Mouse (Mus musculus) CH12.LX (cell line): ENCODE measurements at regions not wholly inside any gene's neighbourhood (a gene's known extent, or its start where the extent isn't known, plus 50 kb on each side); places are given as distances from the start of the nearest gene placed in this dataset.

Experiments
- DNase-seq: peaks from one replicate; pipeline ENCODE4 v3.0.0-alpha.2; 2013; ENCODE audit errors: extremely low read depth
- H3K27ac ChIP-seq: 2 replicates; pipeline ENCODE4 v1.5.1; 2012; ENCODE audit warnings: low read depth, mild to moderate bottlenecking, control low read depth, moderate library complexity; ENCODE audit not compliant: insufficient read depth
- H3K27me3 ChIP-seq: replicated peaks from 2 replicates; pipeline ENCODE3; 2012; ENCODE audit warnings: inconsistent platforms
- H3K36me3 ChIP-seq, 2 experiments: replicated peaks in 1 of 2; 2 replicates each; pipeline versions ENCODE3 to v1.6.1; 2012; ENCODE audit warnings: inconsistent platforms in 1 of 2, low read length in 1 of 2, mild to moderate bottlenecking in 1 of 2, mixed read lengths in 1 of 2, moderate library complexity in 1 of 2; ENCODE audit not compliant: control insufficient read depth in 1 of 2, insufficient read depth in 1 of 2
- H3K4me1 ChIP-seq, 2 experiments: 2 replicates each; pipeline ENCODE4 v1.6.1; 2012; ENCODE audit warnings: inconsistent platforms in 1 of 2, moderate library complexity in 1 of 2; ENCODE audit not compliant: insufficient read depth in 2 of 2, control insufficient read depth in 1 of 2
- H3K4me2 ChIP-seq: 2 replicates; pipeline ENCODE4 v1.6.1; 2012; ENCODE audit warnings: low read depth, mild to moderate bottlenecking, control low read depth; ENCODE audit not compliant: poor library complexity, insufficient read depth, severe bottlenecking
- H3K4me3 ChIP-seq, 3 experiments: fragments of 150-350 bp in 1 of 3; sonication (generic) in 1 of 3; replicated peaks in 1 of 3; 2 replicates each; pipeline versions ENCODE3 to v1.5.1; 2011 to 2012; ENCODE audit warnings: low read depth in 2 of 3, low read length in 2 of 3, mild to moderate bottlenecking in 2 of 3, moderate library complexity in 2 of 3, control low read depth in 1 of 3, improper control_type of control experiment in 1 of 3, inconsistent platforms in 1 of 3, mixed read lengths in 1 of 3; ENCODE audit not compliant: poor library complexity in 1 of 3
- H3K79me2 ChIP-seq: replicated peaks from 2 replicates; pipeline ENCODE4 v1.6.1; 2012; ENCODE audit warnings: mild to moderate bottlenecking, moderate library complexity; ENCODE audit not compliant: control insufficient read depth, poor library complexity, insufficient read depth, severe bottlenecking; ENCODE audit errors: extremely low read depth
- H3K9ac ChIP-seq: 2 replicates; pipeline ENCODE4 v1.6.1; 2012; ENCODE audit warnings: low read depth, mild to moderate bottlenecking, control low read depth, moderate library complexity; ENCODE audit not compliant: insufficient read depth
- H3K9me3 ChIP-seq: replicated peaks from 2 replicates; pipeline ENCODE3; 2012; ENCODE audit warnings: low read length, inconsistent platforms, mixed read lengths
- BHLHE40 ChIP-seq: IDR thresholded peaks from 2 replicates; pipeline ENCODE4 v1.6.1; 2011; ENCODE audit warnings: mild to moderate bottlenecking, low read depth, low read length, improper control_type of control experiment
- CHD2 ChIP-seq: IDR thresholded peaks from 2 replicates; pipeline ENCODE4 v1.6.1; 2011; ENCODE audit warnings: low read length, improper control_type of control experiment
- CTCF ChIP-seq, 2 experiments: IDR thresholded peaks in 1 of 2; conservative IDR thresholded peaks in 1 of 2; 2 replicates each; pipeline ENCODE4 v1.5.1; 2011 to 2012; ENCODE audit warnings: low read depth in 2 of 2, low read length in 2 of 2, improper control_type of control experiment in 1 of 2, inconsistent platforms in 1 of 2, mild to moderate bottlenecking in 1 of 2, moderate library complexity in 1 of 2
- ELF1 ChIP-seq: IDR thresholded peaks from 2 replicates; pipeline ENCODE4 v1.6.1; 2014; ENCODE audit warnings: low read depth, mild to moderate bottlenecking, inconsistent platforms, low read length, improper control_type of control experiment
- GABPA ChIP-seq: IDR thresholded peaks from 2 replicates; pipeline ENCODE4 v1.6.1; 2012; ENCODE audit warnings: low read depth, low read length, improper control_type of control experiment, inconsistent platforms; ENCODE audit not compliant: insufficient replicate concordance
- HCFC1 ChIP-seq: IDR thresholded peaks from 2 replicates; pipeline ENCODE4 v1.6.1; 2012; ENCODE audit warnings: low read depth, mild to moderate bottlenecking, inconsistent platforms, low read length, improper control_type of control experiment
- IRF4 ChIP-seq: IDR thresholded peaks from 2 replicates; pipeline ENCODE4 v1.6.1; 2014; ENCODE audit warnings: low read depth, mild to moderate bottlenecking, inconsistent platforms, low read length, improper control_type of control experiment
- JUN ChIP-seq: IDR thresholded peaks from 2 replicates; pipeline ENCODE4 v1.6.1; 2011; ENCODE audit warnings: low read depth, mild to moderate bottlenecking, low read length, improper control_type of control experiment, moderate library complexity; ENCODE audit not compliant: insufficient read depth
- JUND ChIP-seq: conservative IDR thresholded peaks from 2 replicates; pipeline ENCODE4 v1.6.1; 2011; ENCODE audit warnings: low read depth, low read length, improper control_type of control experiment
- KAT2A ChIP-seq: IDR thresholded peaks from 2 replicates; pipeline ENCODE4 v1.6.1; 2012; ENCODE audit warnings: low read length, improper control_type of control experiment, inconsistent platforms; ENCODE audit not compliant: insufficient replicate concordance
- MAX ChIP-seq: IDR thresholded peaks from 2 replicates; pipeline ENCODE4 v1.6.1; 2011; ENCODE audit warnings: low read length, improper control_type of control experiment
- MEF2A ChIP-seq: IDR thresholded peaks from 2 replicates; pipeline ENCODE4 v1.6.1; 2014; ENCODE audit warnings: low read depth, mild to moderate bottlenecking, inconsistent platforms, low read length, improper control_type of control experiment, borderline replicate concordance
- MYC ChIP-seq: IDR thresholded peaks from 2 replicates; pipeline ENCODE4 v1.6.1; 2011; ENCODE audit warnings: low read depth, mild to moderate bottlenecking, improper control_type of control experiment, low read length
- NELFE ChIP-seq: IDR thresholded peaks from 2 replicates; pipeline ENCODE4 v1.6.1; 2011; ENCODE audit warnings: low read depth, low read length, improper control_type of control experiment
- PAX5 ChIP-seq: IDR thresholded peaks from 2 replicates; pipeline ENCODE4 v1.6.1; 2012; ENCODE audit warnings: low read length, inconsistent platforms, mixed read lengths
- POLR2AphosphoS2 ChIP-seq: IDR thresholded peaks from 2 replicates; pipeline ENCODE4 v1.6.1; 2011; ENCODE audit warnings: low read depth, low read length, improper control_type of control experiment
- SMC3 ChIP-seq: IDR thresholded peaks from 2 replicates; pipeline ENCODE4 v1.6.1; 2011; ENCODE audit warnings: low read depth, low read length, improper control_type of control experiment
- USF1 ChIP-seq: IDR thresholded peaks from 2 replicates; pipeline ENCODE4 v1.6.1; 2014; ENCODE audit warnings: low read depth, mild to moderate bottlenecking, inconsistent platforms, low read length, improper control_type of control experiment
- ZC3H11A ChIP-seq: IDR thresholded peaks from 2 replicates; pipeline ENCODE4 v1.6.1; 2012; ENCODE audit warnings: low read depth, mild to moderate bottlenecking, inconsistent platforms, low read length, improper control_type of control experiment
- ZKSCAN1 ChIP-seq: IDR thresholded peaks from 2 replicates; pipeline ENCODE4 v1.6.1; 2012; ENCODE audit warnings: low read depth, inconsistent platforms, low read length, improper control_type of control experiment, borderline replicate concordance
- ZMIZ1 ChIP-seq: IDR thresholded peaks from 2 replicates; pipeline ENCODE4 v1.6.1; 2012; ENCODE audit warnings: low read depth, mild to moderate bottlenecking, inconsistent platforms, low read length, improper control_type of control experiment
- ZNF384 ChIP-seq: IDR thresholded peaks from 2 replicates; pipeline ENCODE4 v1.6.1; 2012; ENCODE audit warnings: low read depth, low read length, improper control_type of control experiment, inconsistent platforms
- dilution Hi-C: fragments of 300-500 bp; cut with MboI; formaldehyde crosslinking; loops from 2 replicates; pipeline ENCODE4 v1.14.3; 2020; ENCODE audit warnings: low sequenced_read_pairs; ENCODE audit not compliant: extremely low pct_unique_long_range_greater_than_20kb, extremely low pct_ligation_motif_present
- in situ Hi-C: fragments of 300-500 bp; cut with MboI; formaldehyde crosslinking; loops from 3 replicates; pipeline ENCODE4 v1.14.3; 2019; ENCODE audit warnings: low sequenced_read_pairs, low pct_ligation_motif_present, low pct_unique_long_range_greater_than_20kb, mixed read lengths

DNA sequence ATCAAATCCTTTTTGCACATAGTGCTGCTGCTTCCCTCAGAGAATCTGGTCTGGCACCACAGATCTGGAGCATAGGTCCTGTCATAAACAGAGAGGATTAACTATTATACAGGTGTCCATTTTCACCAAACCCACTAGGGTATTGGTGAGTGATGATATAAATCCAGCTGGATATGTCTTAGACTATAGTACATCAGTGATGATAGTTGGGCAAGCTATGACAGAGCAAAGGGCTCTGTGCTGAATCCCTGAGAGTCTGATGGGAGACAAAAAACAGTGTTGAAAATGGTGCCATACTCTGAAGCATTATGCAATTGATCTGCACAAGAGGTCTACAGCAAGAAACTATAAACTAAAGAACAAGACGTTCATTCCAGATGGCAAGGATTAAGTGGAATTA, 1993.3 kb downstream of the 9330182O14Rik start:
- no peak for DNase-seq
- Histone ChIP-seq H3K27ac (no peak overlapping the region), H3K36me3 (no peaks in the 10 kb centered on the region)
- in situ Hi-C loops: no loop called here
- TF ChIP-seq BHLHE40 (no peak), MAX (no peak), CTCF (conservative IDR thresholded peaks at IDR 0.05 in 1 of 2, IDR thresholded peaks at IDR 0.05 in 1 of 2; ENCODE audit: low read depth in 2 of 2, low read length in 2 of 2) (no peak), KAT2A (no peak), ZC3H11A (no peak), HCFC1 (no peak), JUN (no peak), SMC3 (no peak), ZNF384 (no peak), NELFE (no peak), MYC (no peak), JUND (no peak), ZKSCAN1 (no peak), GABPA (no peak), PAX5 (no peak)
- TF ChIP-seq, all 38 proteins: peak for 0
- Histone ChIP-seq H3K4me1 (no peaks in the 10 kb centered on the region), H3K79me2 (no peaks in the 10 kb centered on the region), H3K4me3 (no peak overlapping the region), H3K27me3 (no peaks in the 10 kb centered on the region), H3K9ac (no peak overlapping the region), H3K9me3 (no peaks in the 10 kb centered on the region), H3K4me2 (no peak overlapping the region)
- dilution Hi-C loops: no loop called here

- DNase-seq: no peak
- in situ Hi-C loops (no loop called here), dilution Hi-C loops (no loop called here)
- Histone ChIP-seq H3K27ac (no peak overlapping the region), H3K9ac (no peak overlapping the region), H3K36me3 (no peaks in the 10 kb centered on the region), H3K4me3 (no peak overlapping the region), H3K27me3 (no peaks in the 10 kb centered on the region), H3K4me1 (no peaks in the 10 kb centered on the region), H3K4me2 (no peak overlapping the region), H3K9me3 (no peaks in the 10 kb centered on the region), H3K79me2 (no peaks in the 10 kb centered on the region)
- TF ChIP-seq CTCF (conservative IDR thresholded peaks at IDR 0.05 in 1 of 2, IDR thresholded peaks at IDR 0.05 in 1 of 2; ENCODE audit: low read depth in 2 of 2, low read length in 2 of 2) (no peak), IRF4 (no peak), JUN (no peak), ZNF384 (no peak), BHLHE40 (no peak), ELF1 (no peak), MAX (no peak), USF1 (no peak), NELFE (no peak), GABPA (no peak), MEF2A (no peak), CHD2 (no peak), ZMIZ1 (no peak), ZC3H11A (no peak), POLR2AphosphoS2 (no peak), ZKSCAN1 (no peak)
Observed at GRCm38 (mm10) chr15:42128976-42129375, 1994.8 kb downstream of the 9330182O14Rik start.
